Mouse (Mus musculus) kidney, adult 2 months (tissue): ENCODE measurements around the gene Macrod2.

Experiments
- CTCF ChIP-seq: fragments of 200-500 bp; conservative IDR thresholded peaks from 2 replicates; pipeline ENCODE4 v1.5.1; 2011; ENCODE audit warnings: low read depth, mild to moderate bottlenecking, control low read depth, low read length, moderate library complexity, mixed read lengths; ENCODE audit not compliant: insufficient read depth, insufficient read length
- POLR2A ChIP-seq: fragments of 200-500 bp; IDR thresholded peaks from one replicate; pipeline ENCODE4 v1.6.1; 2011; ENCODE audit warnings: low read depth, low read length, control low read depth

- TF ChIP-seq CTCF (no peak), POLR2A (no peak)
Measured at GRCm38 (mm10) chr2:142261046-142261445, 1865.9 kb downstream of the Macrod2 start.
